ENCODE assay signal across 8 mouse cellular contexts in the genomic region with DNA sequence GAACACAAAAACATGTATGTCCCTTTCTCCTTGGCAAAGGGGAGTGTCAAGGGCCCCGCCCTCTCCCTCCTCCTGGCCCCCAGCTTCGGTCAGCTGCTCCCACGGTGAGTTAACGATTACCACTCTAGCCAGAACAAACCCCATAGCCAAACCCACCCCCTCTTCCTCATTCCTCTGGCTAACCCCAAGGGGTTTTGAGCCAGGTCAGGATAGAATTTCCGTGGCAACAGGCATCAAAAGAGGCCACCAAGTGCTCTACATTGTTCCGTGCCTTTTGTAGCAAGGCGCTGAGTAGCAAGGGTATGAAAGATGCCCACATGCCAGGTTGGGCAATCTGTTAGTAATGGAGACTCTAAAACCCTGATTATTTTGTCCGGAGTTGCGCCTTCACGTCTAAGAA. TPM values are rescaled to one million over a fixed set of nuclear protein-coding genes. Genes with fewer than 3 reads are reported as not detected.
DNase-seq lines count a peak whose midpoint lies in the region; TF ChIP-seq lines count a peak whose summit lies in the region.

No protein-coding gene starts in this region.

- peak overlapping the region; percentile 97 for H3K9ac ChIP-seq in heart, adult 2 months (ENCODE audit: low read depth, low read length)

- no peaks in the 10 kb centered on the region for H3K27me3 ChIP-seq in heart, adult 2 months (ENCODE audit: control insufficient read depth, insufficient read depth, low read length)
- H3K27me3 ChIP-seq in small intestine, adult 2 months (ENCODE audit: control insufficient read depth, insufficient read depth, low read length): no peaks in the 10 kb centered on the region

- WGBS in heart, adult 2 months: 8% methylated on average over 10 of the region's 10 CpGs
- WGBS in small intestine, adult 2 months: 11% methylated on average over 10 of the region's 10 CpGs

- H3K4me3 ChIP-seq in heart, adult 2 months: peak overlapping the region; percentile 76
- peak overlapping the region; percentile 78 for H3K4me3 ChIP-seq in small intestine, adult 2 months (ENCODE audit: low read depth, low read length)

- peak; percentile 45 for DNase-seq in cerebellum, adult 11-12 months
- DNase-seq in cerebellum, postnatal 25 days: no peak
- peak; percentile 30 for DNase-seq in embryo, embryonic 10 days (ENCODE audit: low spot score)
- peak; percentile 64 to 77 for DNase-seq in heart, adult 2 months
- peak; percentile 88 for DNase-seq in kidney, adult 18-20 months
- DNase-seq in lung, adult 18-20 months: peak; percentile 81 to 89
- DNase-seq in spleen, postnatal 4 days (ENCODE audit: low spot score in 2 of 2): no peak

- H3K36me3 ChIP-seq in heart, adult 2 months (ENCODE audit: control insufficient read depth, insufficient read depth, low read length): peaks cover 15% of the 10 kb centered on the region
- H3K36me3 ChIP-seq in small intestine, adult 2 months (ENCODE audit: control insufficient read depth, insufficient read depth, low read length): no peaks in the 10 kb centered on the region

- no peak for TF ChIP-seq CTCF in heart, adult 2 months (IDR thresholded peaks at IDR 0.05)
- TF ChIP-seq CTCF in small intestine, adult 2 months (IDR thresholded peaks at IDR 0.05; ENCODE audit: extremely low read depth, insufficient read length, insufficient replicate concordance, low read depth, low read length): no peak

- H3K27ac ChIP-seq in heart, adult 2 months: peak overlapping the region; percentile 99
- H3K27ac ChIP-seq in small intestine, adult 2 months (ENCODE audit: insufficient read depth, low read depth, low read length): peak overlapping the region; percentile 53; the same call in 1 of the 2 replicates

- no peaks in the 10 kb centered on the region; the same call in 1 of the 2 replicates for H3K79me2 ChIP-seq in heart, adult 2 months (replicated peaks; ENCODE audit: control insufficient read depth, insufficient read depth, low read length)

- peaks cover 16% of the 10 kb centered on the region for H3K4me1 ChIP-seq in heart, adult 2 months (ENCODE audit: control insufficient read depth, insufficient read depth, low read length)
- peaks cover 12% of the 10 kb centered on the region; the same call in 1 of the 2 replicates for H3K4me1 ChIP-seq in small intestine, adult 2 months (ENCODE audit: control insufficient read depth, insufficient read depth, insufficient read length, low read length)

- 0 out of 2 replicates have a peak, but pooled peaks have one; percentile 31 for TF ChIP-seq POLR2A in heart, adult 2 months (IDR thresholded peaks at IDR 0.05; ENCODE audit: insufficient read depth, low read depth, low read length)
- TF ChIP-seq POLR2A in small intestine, adult 2 months (IDR thresholded peaks at IDR 0.05; ENCODE audit: low read depth, low read length): no peak

- intact Hi-C loops in heart, adult 2 months (cut with DNase I): loop anchor here (2.0 kb wide), 1 partner anchor 17 kb away; no protein-coding TSS in a partner anchor

- peak; percentile 38; the same call in 1 of the 2 replicates for TF ChIP-seq EP300 in heart, adult 2 months (IDR thresholded peaks at IDR 0.05; ENCODE audit: insufficient read depth, low read depth, low read length)

RNA-seq across cellular contexts. Expression of gene Idh2, which starts 1.2 kb away (rescaled TPM):
- total RNA-seq in heart, adult 2 months (2021): 1,000 to 10,000 TPM; 1,877 to 2,293 TPM
- polyA plus RNA-seq in heart, adult 2 months (2012; rRNA removed): 1,651 and 1,954 TPM in 2 replicates
- polyA plus RNA-seq in small intestine, adult 2 months (2012; rRNA removed): 57.2 and 82.3 TPM in 2 replicates

Comparison
In these comparisons a context has a peak if more than half of its experiments do, and no peak if none do; other contexts are left out.
1. DNase-seq: peak in cerebellum, adult 11-12 months (single experiment), embryo, embryonic 10 days (single experiment), heart, adult 2 months (2 of 2), kidney, adult 18-20 months (single experiment) and lung, adult 18-20 months (2 of 2); none in cerebellum, postnatal 25 days (0 of 2) and spleen, postnatal 4 days (0 of 2).
2. RNA of gene Idh2, which starts 1.2 kb away (polyA plus RNA-seq): 1,651 to 1,954 TPM in heart, adult 2 months; 57.2 to 82.3 TPM in small intestine, adult 2 months; every median in the first group is over 10 times any median in the second.